Mouse (Mus musculus): ENCODE results near the gene Cyp2b9.
"Not testable (repeated sequence)": the region's sequence is repeated elsewhere in the genome, so short reads cannot be mapped to it uniquely, and the experiment has no call there.

The Cyp2b9 gene

GRCm38 (mm10) chr7:26173111-26173510, at the start of gene Cyp2b9:
Cyp2b9 (plus strand) TSS chr7:26173411.
- DNase-seq (ENCODE audit: low spot score): not testable (repeated sequence)

GRCm38 (mm10) chr7:26139623-26140022, 33.6 kb upstream of the Cyp2b9 start:
- not testable (repeated sequence) for DNase-seq (ENCODE audit: low spot score)

- not testable (repeated sequence) for DNase-seq (ENCODE audit: low spot score)
These were observed 29.6 kb upstream of the Cyp2b9 start for GRCm38 (mm10) chr7:26143657-26144056.

GRCm38 (mm10) chr7:26168765-26169536, 4.3 kb upstream of the Cyp2b9 start:
- not testable (repeated sequence) for DNase-seq (ENCODE audit: low spot score)

GRCm38 (mm10) chr7:26201083-26201482, 27.9 kb downstream of the Cyp2b9 start:
- no peak for DNase-seq (ENCODE audit: low spot score)

GRCm38 (mm10) chr7:26260034-26260433, 86.8 kb downstream of the Cyp2b9 start, which contains the start of gene Vmn1r184:
Vmn1r184 (plus strand) TSS chr7:26260334.
- not testable (repeated sequence) for DNase-seq (ENCODE audit: low spot score)

Data from yolk sac, embryonic 10.5 days (tissue).